Mouse (Mus musculus) right cerebral cortex, postnatal 36 days (tissue): Measurements from ENCODE around the gene Gm10570.

Experiments
- DNase-seq, 2 experiments: peaks; one replicate each; pipeline ENCODE4 v3.0.0; 2022; ENCODE audit warnings: low spot score in 2 of 2, mixed read lengths in 1 of 2

Gm10570 gene

GRCm38 (mm10) chr4:130273698-130274345, 34.7 kb downstream of the Gm10570 start:
- DNase-seq, result peak; percentile 48 to 67

DNA sequence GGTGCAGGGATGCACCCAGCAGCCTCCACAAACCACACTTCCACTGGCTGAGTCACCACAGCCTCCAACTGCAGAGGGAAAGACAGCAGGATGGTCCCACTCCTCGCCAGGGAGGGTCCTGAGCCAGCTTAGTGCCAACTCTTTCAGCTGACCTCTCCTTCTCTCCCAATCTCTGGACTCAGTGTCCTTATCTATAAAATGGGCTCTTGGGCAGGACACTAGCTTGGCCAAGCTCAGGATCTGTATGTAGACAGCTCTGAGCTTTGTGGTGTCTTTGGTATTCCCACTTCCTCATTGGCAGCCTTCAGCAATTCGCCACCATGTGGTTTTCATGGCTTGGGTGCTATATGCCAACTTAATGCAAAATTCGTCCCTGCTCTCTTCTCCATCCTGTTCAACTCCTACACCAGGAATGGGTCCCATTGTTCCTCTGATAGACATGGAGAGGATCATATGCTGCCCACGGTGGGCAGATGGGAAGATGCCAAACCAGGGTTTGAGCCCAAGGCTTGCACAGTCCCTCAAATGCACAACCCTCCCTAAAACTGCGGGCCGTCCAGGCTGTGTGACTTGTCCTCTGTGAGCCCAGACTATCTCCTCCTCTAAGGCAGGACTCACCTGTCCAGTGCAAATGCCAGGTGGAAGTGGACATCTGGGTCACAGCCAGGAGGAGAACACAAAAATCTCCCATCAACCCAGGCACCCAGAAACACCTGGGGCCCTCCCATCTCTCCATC, 37.7 kb downstream of the Gm10570 start:
- DNase-seq, result peak; percentile 34 to 35

DNA sequence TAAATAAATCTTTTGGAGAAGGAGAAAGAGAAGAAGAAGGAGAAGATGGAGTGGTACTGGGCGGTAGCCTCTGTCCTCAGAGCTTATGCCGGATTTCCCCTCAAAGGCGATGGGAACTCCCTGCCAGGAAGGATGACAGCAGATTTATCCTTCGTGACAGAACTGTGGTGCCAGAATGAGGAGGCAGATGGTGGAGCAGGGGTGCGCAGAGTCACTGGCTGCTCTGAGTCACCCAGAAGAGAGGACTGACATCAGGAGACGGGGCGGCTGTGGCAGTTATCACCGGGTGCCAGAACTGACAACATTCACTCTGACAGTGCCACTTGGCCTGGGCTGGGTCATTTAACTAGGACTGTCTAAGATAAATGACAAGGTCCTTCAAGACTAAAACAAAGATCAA, 38.4 kb downstream of the Gm10570 start:
- peak; percentile 79 to 80 for DNase-seq

DNA sequence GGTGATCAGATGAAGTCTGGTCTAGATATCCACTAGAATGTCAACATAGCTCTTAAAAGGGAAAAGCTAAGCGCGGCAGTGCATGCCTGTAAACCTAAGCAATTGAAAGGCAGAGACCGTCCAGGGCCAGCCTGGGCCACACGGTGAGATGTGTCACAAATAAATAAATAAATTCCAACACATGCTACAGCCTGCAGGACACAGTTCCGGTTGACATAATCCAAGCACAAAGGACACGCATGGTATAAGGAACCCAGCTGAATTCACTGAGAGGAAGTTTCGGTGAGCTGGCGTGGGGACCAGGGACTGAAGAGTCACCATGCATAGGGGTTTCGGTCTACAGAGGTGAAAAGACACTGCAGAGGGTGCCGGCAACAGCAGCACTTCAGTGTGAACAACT, 39.7 kb downstream of the Gm10570 start:
- no peak for DNase-seq

DNA sequence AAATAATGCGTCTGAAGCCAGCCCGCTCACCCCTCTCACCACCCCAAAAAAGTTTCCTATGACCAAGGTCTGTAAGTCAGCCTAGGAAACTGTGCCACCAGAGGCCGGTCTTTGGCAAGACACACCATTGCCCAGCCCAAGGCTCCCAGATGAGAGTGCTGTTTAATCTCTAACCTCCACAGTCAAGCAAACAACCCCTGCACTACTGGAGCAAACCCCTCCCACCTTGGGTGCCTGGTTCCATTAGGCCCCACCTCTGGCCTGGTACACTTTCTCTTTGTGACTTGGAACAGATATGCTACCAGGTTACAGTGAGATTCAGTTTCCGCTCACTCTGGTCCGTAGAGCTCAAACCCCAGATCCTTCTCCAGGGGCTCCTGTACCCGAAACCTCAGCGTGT, 41.4 kb downstream of the Gm10570 start:
- no peak for DNase-seq

- DNase-seq, result no peak
These were observed 41.9 kb downstream of the Gm10570 start for GRCm38 (mm10) chr4:130266601-130267000.

GRCm38 (mm10) chr4:130264698-130265349, 43.6 kb downstream of the Gm10570 start:
- no peak for DNase-seq

GRCm38 (mm10) chr4:130264131-130264530, 44.3 kb downstream of the Gm10570 start:
- no peak for DNase-seq

- DNase-seq, result no peak
These were observed 48.1 kb downstream of the Gm10570 start for GRCm38 (mm10) chr4:130260406-130260805.
